Comparison of ENCODE assay signal across 8 mouse cellular contexts in genomic region chr2:36136300-36136941, GRCm38 (mm10). TPM values are rescaled to one million over a fixed set of nuclear protein-coding genes. Genes with fewer than 3 reads are reported as not detected.
DNase-seq lines count a peak whose midpoint lies in the region; ATAC-seq and TF ChIP-seq lines count a peak whose summit lies in the region.

Gene Mrrf (plus strand): TSS chr2:36136389.
Gene Rbm18 (minus strand): TSS chr2:36136773.

- peak; percentile 76 for TF ChIP-seq POLR2A in kidney, adult 2 months (IDR thresholded peaks at IDR 0.05; ENCODE audit: low read depth, low read length)
- peak; percentile 38; the same call in 1 of the 2 replicates for TF ChIP-seq POLR2A in spleen, adult 2 months (IDR thresholded peaks at IDR 0.05; ENCODE audit: low read depth, low read length)

- no peak for TF ChIP-seq CTCF in kidney, adult 2 months (conservative IDR thresholded peaks at IDR 0.05; ENCODE audit: insufficient read depth, insufficient read length, low read depth, low read length)
- TF ChIP-seq CTCF in spleen, adult 2 months (IDR thresholded peaks at IDR 0.05; ENCODE audit: extremely low read depth, insufficient read depth, insufficient read length, insufficient replicate concordance) = no peak

- ATAC-seq in embryonic facial prominence, embryonic 13.5 days (ENCODE audit: insufficient number of reproducible peaks, insufficient read depth, low FRiP score, low TSS enrichment, low read depth) = peak; percentile 93
- peak; percentile 98 for ATAC-seq in limb, embryonic 12.5 days (ENCODE audit: insufficient number of reproducible peaks, insufficient read depth, low FRiP score, low TSS enrichment, low read depth)
- ATAC-seq in midbrain, embryonic 15.5 days (replicated peaks) = peak; percentile 99

- H3K27ac ChIP-seq in embryonic facial prominence, embryonic 13.5 days = peak within 1 kb of the TSS; percentile 87
- H3K27ac ChIP-seq in kidney, adult 2 months (ENCODE audit: insufficient read depth, low read depth, low read length) = peak within 1 kb of the TSS; percentile 95
- peak within 1 kb of the TSS; percentile 76 for H3K27ac ChIP-seq in limb, embryonic 12.5 days
- H3K27ac ChIP-seq in midbrain, embryonic 15.5 days = peak within 1 kb of the TSS; percentile 82
- H3K27ac ChIP-seq in spleen, adult 2 months (ENCODE audit: insufficient read depth, low read length) = peak within 1 kb of the TSS; percentile 92

- no peaks in the 10 kb centered on the region for H3K27me3 ChIP-seq in embryonic facial prominence, embryonic 13.5 days
- no peaks in the 10 kb centered on the region for H3K27me3 ChIP-seq in kidney, adult 2 months (replicated peaks; ENCODE audit: control insufficient read depth, insufficient read depth, low read length)
- H3K27me3 ChIP-seq in limb, embryonic 12.5 days = no peaks in the 10 kb centered on the region
- H3K27me3 ChIP-seq in midbrain, embryonic 15.5 days (replicated peaks) = no peaks in the 10 kb centered on the region
- H3K27me3 ChIP-seq in spleen, adult 2 months (ENCODE audit: control insufficient read depth, insufficient read depth, low read length) = no peaks in the 10 kb centered on the region

- no peaks in the 10 kb centered on the region for H3K9me3 ChIP-seq in embryonic facial prominence, embryonic 13.5 days
- H3K9me3 ChIP-seq in limb, embryonic 12.5 days = no peaks in the 10 kb centered on the region
- H3K9me3 ChIP-seq in midbrain, embryonic 15.5 days = no peaks in the 10 kb centered on the region

- peak within 1 kb of the TSS; percentile 68 for H3K4me3 ChIP-seq in embryonic facial prominence, embryonic 13.5 days
- H3K4me3 ChIP-seq in kidney, adult 2 months (ENCODE audit: insufficient read depth, low read depth, low read length) = peak within 1 kb of the TSS; percentile 85
- H3K4me3 ChIP-seq in limb, embryonic 12.5 days (replicated peaks) = peak within 1 kb of the TSS; percentile 76
- peak within 1 kb of the TSS; percentile 62 for H3K4me3 ChIP-seq in midbrain, embryonic 15.5 days
- peak within 1 kb of the TSS; percentile 77 for H3K4me3 ChIP-seq in spleen, adult 2 months (ENCODE audit: extremely low read depth, insufficient read depth, insufficient read length)

- peak within 1 kb of the TSS; percentile 84 for H3K9ac ChIP-seq in embryonic facial prominence, embryonic 13.5 days
- H3K9ac ChIP-seq in limb, embryonic 12.5 days (replicated peaks) = peak within 1 kb of the TSS; percentile 75
- peak within 1 kb of the TSS; percentile 77 for H3K9ac ChIP-seq in midbrain, embryonic 15.5 days

- H3K4me1 ChIP-seq in embryonic facial prominence, embryonic 13.5 days = peaks cover 19% of the 10 kb centered on the region
- peaks cover 13% of the 10 kb centered on the region; the same call in 1 of the 2 replicates for H3K4me1 ChIP-seq in kidney, adult 2 months (ENCODE audit: control insufficient read depth, insufficient read depth, low read length)
- peaks cover 10% of the 10 kb centered on the region; the same call in 1 of the 2 replicates for H3K4me1 ChIP-seq in limb, embryonic 12.5 days (replicated peaks)
- peaks cover 22% of the 10 kb centered on the region for H3K4me1 ChIP-seq in midbrain, embryonic 15.5 days
- no peaks in the 10 kb centered on the region; the same call in 1 of the 2 replicates for H3K4me1 ChIP-seq in spleen, adult 2 months (ENCODE audit: control insufficient read depth, insufficient read depth, insufficient read length)

- DNase-seq in 3134 (ENCODE audit: extremely low read depth, insufficient read length, low spot score) = peak; percentile 96
- peak; percentile 90 to 94 for DNase-seq in adrenal gland, postnatal 36 days
- DNase-seq in heart, adult 18-20 months = peak; percentile 94 to 95
- peak; percentile 95 for DNase-seq in kidney, adult 2 months
- DNase-seq in spleen, adult 2 months (ENCODE audit: low read depth in 1 of 2, low spot score in 2 of 2) = peak; percentile 79 to 85

- under 1% methylated on average over 50 of the region's 50 CpGs for WGBS in embryonic facial prominence, embryonic 13.5 days
- WGBS in kidney, adult 2 months = under 1% methylated on average over 50 of the region's 50 CpGs
- WGBS in limb, embryonic 12.5 days = 1% methylated on average over 50 of the region's 50 CpGs
- WGBS in midbrain, embryonic 15.5 days = under 1% methylated on average over 50 of the region's 50 CpGs
- under 1% methylated on average over 50 of the region's 50 CpGs for WGBS in spleen, adult 2 months

- peaks cover 29% of the 10 kb centered on the region for H3K36me3 ChIP-seq in embryonic facial prominence, embryonic 13.5 days
- H3K36me3 ChIP-seq in kidney, adult 2 months (ENCODE audit: control insufficient read depth, insufficient read depth, low read length) = peaks cover 9% of the 10 kb centered on the region
- peaks cover 29% of the 10 kb centered on the region for H3K36me3 ChIP-seq in limb, embryonic 12.5 days
- H3K36me3 ChIP-seq in midbrain, embryonic 15.5 days (replicated peaks) = peaks cover 16% of the 10 kb centered on the region
- H3K36me3 ChIP-seq in spleen, adult 2 months (ENCODE audit: control insufficient read depth, insufficient read depth, low read length) = peaks cover 9% of the 10 kb centered on the region

- H3K4me2 ChIP-seq in embryonic facial prominence, embryonic 13.5 days = peak within 1 kb of the TSS; percentile 62
- H3K4me2 ChIP-seq in limb, embryonic 12.5 days = peak within 1 kb of the TSS; percentile 73
- peak within 1 kb of the TSS; percentile 64 for H3K4me2 ChIP-seq in midbrain, embryonic 15.5 days

RNA-seq across cellular contexts. Expression of gene Mrrf, which starts in this region (rescaled TPM):
- 10 to 100 TPM; 24.3 to 28.4 TPM for total RNA-seq in adrenal gland, postnatal 36 days (2021)
- polyA plus RNA-seq in embryonic facial prominence, embryonic 13.5 days (2015; fragmentation: Nextera tagmentation; extraction: Ambion mirVana) = 27.6 and 34.7 TPM in 2 replicates
- 10 to 100 TPM; 38.6 to 44.5 TPM for total RNA-seq in heart, adult 18-20 months (2021)
- 54.0 and 65.1 TPM in 2 replicates for polyA plus RNA-seq in kidney, adult 2 months (2012; rRNA removed)
- polyA plus RNA-seq in limb, embryonic 12.5 days (2016; fragmentation: Nextera tagmentation; extraction: Ambion mirVana) = 26.5 and 26.7 TPM in 2 replicates
- polyA plus RNA-seq in midbrain, embryonic 15.5 days (2015; fragmentation: Nextera tagmentation; extraction: Ambion mirVana) = 23.1 and 24.1 TPM in 2 replicates
- polyA plus RNA-seq in spleen, adult 2 months (2012; rRNA removed) = 13.4 and 14.2 TPM in 2 replicates

RNA-seq across cellular contexts. Expression of gene Rbm18, which starts in this region (rescaled TPM):
- 10 to 100 TPM; 28.9 to 30.8 TPM for total RNA-seq in adrenal gland, postnatal 36 days (2021)
- polyA plus RNA-seq in embryonic facial prominence, embryonic 13.5 days (2015; fragmentation: Nextera tagmentation; extraction: Ambion mirVana) = 82.8 and 85.6 TPM in 2 replicates
- 10 to 100 TPM; 34.5 to 34.9 TPM for total RNA-seq in heart, adult 18-20 months (2021)
- 10.9 and 15.2 TPM in 2 replicates for polyA plus RNA-seq in kidney, adult 2 months (2012; rRNA removed)
- 90.8 and 95.6 TPM in 2 replicates for polyA plus RNA-seq in limb, embryonic 12.5 days (2016; fragmentation: Nextera tagmentation; extraction: Ambion mirVana)
- polyA plus RNA-seq in midbrain, embryonic 15.5 days (2015; fragmentation: Nextera tagmentation; extraction: Ambion mirVana) = 146 and 147 TPM in 2 replicates
- polyA plus RNA-seq in spleen, adult 2 months (2012; rRNA removed) = 5.5 and 6.1 TPM in 2 replicates

Comparison
In these comparisons a context has a peak if more than half of its experiments do, and no peak if none do; other contexts are left out.
1. Peak in every context shown above with its lines: DNase-seq, ATAC-seq, H3K4me3 ChIP-seq and H3K27ac ChIP-seq.